Mouse (Mus musculus): ENCODE results near the gene Tmem56. TPM values are rescaled to one million over a fixed set of nuclear protein-coding genes. Genes with fewer than 3 reads are reported as not detected.
A peak's percentile ranks its signal among the peaks of the same experiment; 100 is the strongest.

Gene Tmem56
- polyA plus RNA-seq, 1 experiment from 2014 or later, result 1.3 TPM

DNA sequence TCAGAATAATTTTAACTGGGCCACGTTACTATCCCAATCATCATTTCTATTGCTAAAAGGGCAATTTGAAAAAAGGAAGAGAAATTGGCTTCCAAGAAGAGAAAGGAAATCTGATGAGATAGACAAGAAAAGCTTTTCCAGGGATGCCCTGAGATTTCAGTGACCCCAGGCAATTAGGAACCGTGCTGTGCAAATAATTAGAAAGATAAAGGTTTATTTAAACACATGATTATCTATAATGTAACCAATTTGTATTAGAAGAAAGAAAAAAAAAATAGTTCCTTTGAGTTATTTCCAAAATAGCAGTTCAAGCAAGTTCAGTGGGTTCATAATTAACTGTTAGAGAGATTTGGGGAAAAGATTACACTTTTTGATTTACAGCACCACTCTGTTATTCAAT lies 110.2 kb downstream of the Tmem56 start:
- 84% methylated on average over 2 of the region's 2 CpGs for WGBS
- ATAC-seq (ENCODE audit: low FRiP score), result no peak
- H3K27me3 ChIP-seq, result no peaks in the 10 kb centered on the region

DNA sequence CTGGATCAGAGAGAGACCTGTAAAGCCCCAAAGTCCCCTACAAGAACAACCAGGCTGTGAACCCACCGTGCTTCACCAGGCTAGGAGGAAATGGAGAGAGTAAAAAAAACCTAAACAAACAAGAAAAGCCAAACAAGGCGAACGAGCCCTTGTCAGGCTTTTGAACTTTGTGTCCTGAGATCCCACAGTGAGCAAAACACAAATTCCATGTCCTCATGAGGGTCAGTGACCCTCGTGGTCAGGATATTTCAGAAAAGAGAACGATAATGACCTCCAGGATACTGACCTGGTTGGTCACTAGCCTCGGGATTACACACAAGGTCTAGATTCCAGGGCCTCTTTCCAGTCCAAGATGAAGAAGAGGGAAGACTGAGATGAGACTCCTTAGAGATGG lies 111.0 kb downstream of the Tmem56 start:
- H3K4me2 ChIP-seq, result peak overlapping the region; percentile 69
- no peaks in the 10 kb centered on the region for H3K36me3 ChIP-seq
- H3K4me1 ChIP-seq (replicated peaks), result peaks cover 12% of the 10 kb centered on the region; the same call in 1 of the 2 replicates
- H3K27ac ChIP-seq, result no peak overlapping the region
- no peaks in the 10 kb centered on the region for H3K27me3 ChIP-seq
- peak; percentile 13; the same call in 1 of the 2 replicates for ATAC-seq (ENCODE audit: low FRiP score)
- no peaks in the 10 kb centered on the region for H3K9me3 ChIP-seq
- peak overlapping the region; percentile 62 for H3K4me3 ChIP-seq
- H3K9ac ChIP-seq, result no peak overlapping the region
- 57% methylated on average over 6 of the region's 6 CpGs for WGBS

More for the DNA sequence above, 110.2 kb downstream of the Tmem56 start:
- H3K36me3 ChIP-seq, result no peaks in the 10 kb centered on the region
- no peaks in the 10 kb centered on the region for H3K9me3 ChIP-seq
- H3K27ac ChIP-seq, result no peak overlapping the region
- H3K4me2 ChIP-seq, result no peak overlapping the region
- H3K9ac ChIP-seq, result no peak overlapping the region
- H3K4me1 ChIP-seq (replicated peaks), result peaks cover 12% of the 10 kb centered on the region; the same call in 1 of the 2 replicates
- H3K4me3 ChIP-seq, result no peak overlapping the region

DNA sequence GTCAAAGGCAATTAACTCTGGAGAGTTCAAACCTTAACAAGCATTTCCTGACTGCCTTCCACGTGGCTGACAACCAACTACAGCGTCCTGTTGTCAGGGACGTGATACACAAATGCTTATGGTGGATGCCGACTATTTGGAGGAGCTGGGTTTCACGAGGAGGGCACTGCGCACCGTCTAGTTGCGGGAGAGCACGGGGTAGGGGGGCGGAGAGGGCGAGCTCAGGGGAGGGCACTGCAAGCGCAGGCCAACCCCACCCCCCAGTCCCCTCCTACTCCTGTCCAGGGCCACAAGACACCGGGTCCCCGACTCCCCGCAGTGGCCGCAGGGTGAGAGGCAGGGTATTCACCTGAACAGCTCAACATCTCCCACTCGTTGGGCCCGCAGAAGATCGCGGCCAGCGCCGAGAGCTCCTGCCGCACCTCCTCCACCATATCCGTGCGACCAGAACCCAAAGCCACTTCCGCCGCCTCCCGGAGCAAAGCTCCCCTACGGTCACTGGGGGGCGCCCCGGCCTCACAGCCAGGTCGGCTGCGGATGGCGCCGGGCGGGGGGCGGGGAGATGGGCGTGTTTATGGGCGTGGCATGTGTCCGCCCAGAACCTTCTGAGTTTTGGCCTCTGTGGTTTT lies 111.5 kb downstream of the Tmem56 start, which contains the start of gene Rwdd3:
TSS of gene Rwdd3 (minus strand) at position 453 of the 629 bp plus-strand sequence.
- under 1% methylated on average over 40 of the region's 40 CpGs for WGBS

DNA sequence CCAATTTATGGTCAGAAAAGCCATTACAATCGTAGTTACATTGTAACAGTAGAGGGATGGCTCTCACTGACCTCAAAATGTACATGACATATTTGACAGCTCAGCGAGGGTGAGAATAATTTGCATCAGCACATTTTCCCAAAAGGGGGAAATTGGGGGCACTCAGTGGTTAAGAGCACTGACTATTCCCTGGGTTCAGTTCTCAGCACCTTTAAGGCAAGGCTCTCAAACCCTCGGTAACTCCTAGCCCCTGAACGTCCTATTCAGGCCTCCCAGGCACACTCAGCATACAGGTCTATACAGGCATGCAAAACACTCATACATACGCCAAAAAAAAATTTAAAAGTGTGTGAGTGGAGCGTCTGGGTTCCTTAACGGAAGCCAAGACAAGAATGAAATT lies 112.3 kb downstream of the Tmem56 start:
- 49% methylated on average over 7 of the region's 7 CpGs for WGBS
- H3K9ac ChIP-seq, result peak overlapping the region; percentile 78; the same call in 1 of the 2 replicates

More for the DNA sequence above, 111.5 kb downstream of the Tmem56 start, which contains the start of gene Rwdd3:
- H3K27me3 ChIP-seq, result no peaks in the 10 kb centered on the region
- H3K9me3 ChIP-seq, result 0 out of 2 replicates have a peak, but pooled peaks cover 4% of the 10 kb centered on the region
- H3K4me1 ChIP-seq (replicated peaks), result peaks cover 12% of the 10 kb centered on the region; the same call in 1 of the 2 replicates
- peak within 1 kb of the TSS; percentile 78 for H3K9ac ChIP-seq
- peak within 1 kb of the TSS; percentile 69 for H3K4me2 ChIP-seq
- ATAC-seq (ENCODE audit: low FRiP score), result peak; percentile 90
- peak within 1 kb of the TSS; percentile 45; the same call in 1 of the 2 replicates for H3K27ac ChIP-seq
- H3K4me3 ChIP-seq, result peak within 1 kb of the TSS; percentile 62
- no peaks in the 10 kb centered on the region for H3K36me3 ChIP-seq

DNA sequence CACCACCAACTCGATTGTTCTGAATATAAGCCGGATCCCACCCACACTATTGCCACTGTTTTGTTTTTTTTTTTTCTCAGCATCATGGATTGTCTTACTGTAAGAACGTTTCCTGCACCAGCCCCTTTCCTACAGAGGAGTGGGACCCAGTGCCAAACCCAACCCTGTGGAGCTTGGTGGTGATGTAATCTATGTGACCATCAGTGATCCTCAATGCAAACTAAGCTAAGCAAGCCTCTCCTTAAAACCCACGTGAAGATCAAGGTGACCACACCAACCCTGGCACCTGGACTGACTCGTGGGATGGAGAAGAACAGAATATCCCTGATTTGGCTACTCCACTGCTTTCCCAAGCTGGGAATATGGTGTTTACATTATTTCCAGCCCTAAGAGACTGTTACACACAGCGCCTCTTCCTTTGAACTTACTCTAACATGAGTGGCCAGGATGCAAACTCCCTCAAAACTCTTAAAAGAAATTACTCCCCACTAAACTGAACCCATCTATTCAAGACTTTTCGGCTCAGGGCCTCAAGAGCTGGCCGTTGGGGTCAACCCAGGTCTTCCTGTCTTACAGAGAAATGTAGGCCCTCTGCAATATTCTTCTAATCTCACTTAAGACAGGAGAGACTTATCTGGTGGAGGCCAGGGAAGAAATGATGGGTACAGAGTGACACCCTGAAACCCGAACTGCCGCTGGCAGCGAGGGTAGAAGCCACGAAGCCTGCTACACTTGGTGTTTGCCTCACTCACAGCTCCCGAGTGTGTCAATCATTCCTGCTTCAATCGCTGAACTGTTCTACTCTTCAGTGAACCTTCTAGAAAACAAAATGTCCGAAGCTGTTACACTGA lies 113.6 kb downstream of the Tmem56 start:
- no peak for ATAC-seq (ENCODE audit: low FRiP score)
- WGBS, result 69% methylated on average over 15 of the region's 15 CpGs

More for the DNA sequence above, 112.3 kb downstream of the Tmem56 start:
- H3K27me3 ChIP-seq, result no peaks in the 10 kb centered on the region
- peak overlapping the region; percentile 62; the same call in 1 of the 2 replicates for H3K4me3 ChIP-seq
- H3K36me3 ChIP-seq, result no peaks in the 10 kb centered on the region
- no peak for ATAC-seq (ENCODE audit: low FRiP score)
- 0 out of 2 replicates have a peak, but pooled peaks cover 5% of the 10 kb centered on the region for H3K9me3 ChIP-seq
- H3K4me1 ChIP-seq (replicated peaks), result peaks cover 12% of the 10 kb centered on the region; the same call in 1 of the 2 replicates
- H3K27ac ChIP-seq, result no peak overlapping the region
- peak overlapping the region; percentile 69 for H3K4me2 ChIP-seq

DNA sequence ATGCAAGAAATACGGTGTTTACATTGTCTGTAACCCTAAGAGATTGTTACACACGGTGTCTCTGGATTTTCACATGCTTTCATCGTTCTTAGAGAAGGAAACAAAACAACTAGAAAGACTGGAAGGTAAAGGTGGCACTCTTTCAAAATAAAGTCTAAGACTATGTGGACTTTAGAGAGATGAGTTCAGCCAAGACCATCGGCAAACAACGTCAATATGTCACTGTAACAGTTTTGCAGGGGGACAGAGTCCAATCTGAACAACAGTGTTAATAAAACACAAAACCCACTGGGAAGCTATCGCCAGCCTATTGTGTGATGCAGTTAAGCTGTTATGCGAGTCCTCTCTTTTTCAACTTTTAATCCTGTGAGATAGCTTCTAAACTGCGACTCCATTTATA lies 114.3 kb downstream of the Tmem56 start:
- H3K27ac ChIP-seq, result no peak overlapping the region

More for the DNA sequence above, 113.6 kb downstream of the Tmem56 start:
- Histone ChIP-seq H3K27me3 (no peaks in the 10 kb centered on the region), H3K4me1 (replicated peaks) (peaks cover 12% of the 10 kb centered on the region; the same call in 1 of the 2 replicates), H3K4me3 (no peak overlapping the region), H3K4me2 (no peak overlapping the region), H3K9ac (no peak overlapping the region), H3K27ac (no peak overlapping the region), H3K9me3 (0 out of 2 replicates have a peak, but pooled peaks cover 5% of the 10 kb centered on the region), H3K36me3 (no peaks in the 10 kb centered on the region)

DNA sequence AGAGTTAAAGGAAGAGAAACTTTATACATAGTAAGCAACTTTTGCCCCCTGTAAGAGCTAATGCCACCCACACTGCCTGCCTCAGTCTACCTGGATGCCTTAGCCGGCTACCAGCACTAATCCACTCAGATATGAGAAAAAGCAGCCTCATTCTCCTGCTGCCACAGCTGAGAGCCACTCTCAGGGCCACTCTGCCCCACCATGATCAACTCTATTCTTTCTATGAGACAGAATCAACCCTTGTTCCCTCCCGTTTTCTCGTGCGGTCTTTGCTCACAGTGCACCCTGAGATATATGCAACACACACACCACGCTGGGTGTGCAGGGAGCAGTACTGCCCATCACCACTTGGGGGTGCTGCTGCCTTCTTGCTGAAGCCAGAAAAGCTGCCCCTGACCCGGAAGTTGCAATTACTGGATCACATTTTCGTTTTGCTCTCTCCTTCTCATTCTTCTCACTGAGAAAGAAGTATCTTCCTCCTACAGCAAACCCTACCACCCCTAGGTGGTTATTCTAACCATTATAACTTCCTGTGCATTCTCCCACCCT lies 119.6 kb downstream of the Tmem56 start:
- Histone ChIP-seq H3K27me3 (no peaks in the 10 kb centered on the region), H3K4me1 (replicated peaks) (peaks cover 3% of the 10 kb centered on the region; the same call in 1 of the 2 replicates), H3K9ac (no peak overlapping the region), H3K9me3 (0 out of 2 replicates have a peak, but pooled peaks cover 5% of the 10 kb centered on the region), H3K27ac (no peak overlapping the region), H3K4me3 (no peak overlapping the region), H3K4me2 (no peak overlapping the region), H3K36me3 (no peaks in the 10 kb centered on the region)
- ATAC-seq (ENCODE audit: low FRiP score), result no peak
- 37% methylated on average over 7 of the region's 7 CpGs for WGBS

More for the DNA sequence above, 114.3 kb downstream of the Tmem56 start:
- WGBS, result 90% methylated on average over 8 of the region's 8 CpGs
- no peak overlapping the region for H3K9ac ChIP-seq
- ATAC-seq (ENCODE audit: low FRiP score), result no peak
- no peaks in the 10 kb centered on the region for H3K27me3 ChIP-seq
- peaks cover 12% of the 10 kb centered on the region; the same call in 1 of the 2 replicates for H3K4me1 ChIP-seq (replicated peaks)
- no peak overlapping the region for H3K4me3 ChIP-seq
- no peaks in the 10 kb centered on the region for H3K36me3 ChIP-seq
- 0 out of 2 replicates have a peak, but pooled peaks cover 5% of the 10 kb centered on the region for H3K9me3 ChIP-seq
- no peak overlapping the region for H3K4me2 ChIP-seq

DNA sequence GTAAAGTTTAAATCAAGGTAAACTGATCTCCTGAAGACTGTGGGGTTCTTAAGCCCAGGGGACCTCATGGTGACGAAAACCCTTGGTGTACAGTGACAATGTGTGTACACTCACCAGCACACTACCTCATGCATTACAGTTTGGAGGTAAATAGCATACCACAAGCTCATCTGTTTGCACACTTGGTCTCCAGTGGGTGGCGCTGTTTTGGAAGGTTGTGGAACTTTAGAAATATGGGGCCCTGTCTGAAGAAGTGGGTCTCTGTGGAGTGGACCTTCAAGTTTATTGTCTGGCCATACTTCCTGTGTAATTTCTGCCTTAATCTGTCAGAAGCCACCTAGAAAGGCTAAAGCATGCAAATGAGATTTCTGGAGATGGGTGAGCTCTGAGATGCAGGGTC lies 121.2 kb downstream of the Tmem56 start:
- 0 out of 2 replicates have a peak, but pooled peaks cover 4% of the 10 kb centered on the region for H3K9me3 ChIP-seq
- WGBS, result 45% methylated on average over 2 of the region's 2 CpGs
- no peaks in the 10 kb centered on the region for H3K36me3 ChIP-seq
- H3K4me1 ChIP-seq (replicated peaks), result peaks cover 8% of the 10 kb centered on the region
- ATAC-seq (ENCODE audit: low FRiP score), result no peak
- no peak overlapping the region for H3K9ac ChIP-seq
- no peak overlapping the region for H3K27ac ChIP-seq
- no peak overlapping the region for H3K4me3 ChIP-seq
- H3K4me2 ChIP-seq, result no peak overlapping the region
- no peaks in the 10 kb centered on the region for H3K27me3 ChIP-seq

DNA sequence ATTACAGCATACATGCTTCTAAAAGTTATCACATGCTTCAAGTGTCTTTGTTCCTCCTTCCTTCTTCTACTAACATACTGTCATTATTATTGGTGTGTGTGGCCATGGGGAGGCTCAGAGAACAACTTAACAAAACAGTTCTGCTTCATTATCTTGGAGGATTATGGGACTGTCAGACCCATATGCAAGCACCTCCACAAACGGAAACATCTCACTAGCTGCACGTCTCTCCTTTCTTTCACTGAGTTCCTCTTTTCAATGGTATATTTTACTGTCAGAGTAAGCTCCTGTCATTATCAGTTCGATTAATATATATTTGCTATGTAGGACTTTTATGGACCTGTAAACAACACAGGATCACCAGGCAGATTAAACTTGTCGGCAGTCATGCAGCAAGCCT lies 122.5 kb downstream of the Tmem56 start:
- Histone ChIP-seq H3K4me3 (no peak overlapping the region), H3K27me3 (no peaks in the 10 kb centered on the region), H3K9me3 (no peaks in the 10 kb centered on the region), H3K4me1 (replicated peaks) (peaks cover 18% of the 10 kb centered on the region), H3K27ac (no peak overlapping the region), H3K36me3 (no peaks in the 10 kb centered on the region), H3K4me2 (no peak overlapping the region), H3K9ac (no peak overlapping the region)
- ATAC-seq (ENCODE audit: low FRiP score), result no peak
- WGBS, result 75% methylated on average over 4 of the region's 4 CpGs

DNA sequence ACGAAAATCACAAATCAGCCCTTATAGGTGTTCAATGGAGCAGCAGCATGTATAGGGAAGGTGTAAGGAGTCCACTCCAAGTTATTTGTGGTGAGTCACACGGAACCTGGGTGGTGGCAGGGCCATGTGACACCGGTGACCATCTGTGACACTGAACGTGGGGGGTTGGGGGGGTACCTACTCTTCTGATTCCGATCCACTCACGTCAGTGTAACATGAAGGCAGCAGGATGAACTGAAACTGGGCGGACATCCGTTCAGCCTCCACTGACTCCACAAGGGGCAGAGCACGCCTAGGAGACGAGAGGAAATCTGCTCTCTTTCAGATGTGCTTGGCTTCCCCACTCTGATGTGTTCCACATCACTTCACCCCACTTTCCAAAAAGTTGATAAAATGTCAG lies 123.3 kb downstream of the Tmem56 start:
- no peaks in the 10 kb centered on the region for H3K27me3 ChIP-seq
- peak; percentile 31 for ATAC-seq (ENCODE audit: low FRiP score)
- H3K27ac ChIP-seq, result no peak overlapping the region
- no peaks in the 10 kb centered on the region for H3K36me3 ChIP-seq
- H3K4me1 ChIP-seq (replicated peaks), result peaks cover 18% of the 10 kb centered on the region
- 77% methylated on average over 10 of the region's 10 CpGs for WGBS
- no peak overlapping the region for H3K9ac ChIP-seq
- H3K9me3 ChIP-seq, result no peaks in the 10 kb centered on the region
- H3K4me2 ChIP-seq, result no peak overlapping the region
- no peak overlapping the region for H3K4me3 ChIP-seq

DNA sequence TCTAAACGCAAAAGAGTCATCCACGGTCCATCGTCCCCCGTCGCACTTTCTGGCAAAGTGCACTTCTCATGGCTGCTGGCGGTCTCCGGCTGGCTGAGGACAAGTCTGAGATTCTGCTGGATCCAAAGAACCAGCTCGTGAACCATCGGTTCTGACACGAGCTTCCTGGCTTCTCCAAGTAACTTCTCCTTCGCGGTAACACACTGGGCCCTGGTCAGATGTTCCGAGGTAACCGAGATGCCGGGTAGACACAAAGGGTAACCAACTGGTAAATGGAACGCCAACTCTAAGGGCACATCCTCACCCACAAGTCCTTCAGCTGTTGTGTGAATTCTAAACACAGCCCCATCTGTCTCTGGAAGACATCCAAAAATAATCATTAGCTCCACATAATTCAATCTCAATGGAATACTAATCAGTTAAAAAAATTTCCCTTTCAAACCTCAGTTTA lies 124.0 kb downstream of the Tmem56 start:
- no peaks in the 10 kb centered on the region for H3K27me3 ChIP-seq
- H3K4me2 ChIP-seq, result no peak overlapping the region
- no peak overlapping the region for H3K27ac ChIP-seq
- WGBS, result 86% methylated on average over 16 of the region's 16 CpGs
- no peak overlapping the region for H3K9ac ChIP-seq
- ATAC-seq (ENCODE audit: low FRiP score), result no peak
- H3K4me1 ChIP-seq (replicated peaks), result peaks cover 18% of the 10 kb centered on the region
- no peaks in the 10 kb centered on the region for H3K36me3 ChIP-seq
- no peak overlapping the region for H3K4me3 ChIP-seq
- no peaks in the 10 kb centered on the region for H3K9me3 ChIP-seq
